8 mouse cellular contexts compared by ENCODE assay signal in the genomic region with DNA sequence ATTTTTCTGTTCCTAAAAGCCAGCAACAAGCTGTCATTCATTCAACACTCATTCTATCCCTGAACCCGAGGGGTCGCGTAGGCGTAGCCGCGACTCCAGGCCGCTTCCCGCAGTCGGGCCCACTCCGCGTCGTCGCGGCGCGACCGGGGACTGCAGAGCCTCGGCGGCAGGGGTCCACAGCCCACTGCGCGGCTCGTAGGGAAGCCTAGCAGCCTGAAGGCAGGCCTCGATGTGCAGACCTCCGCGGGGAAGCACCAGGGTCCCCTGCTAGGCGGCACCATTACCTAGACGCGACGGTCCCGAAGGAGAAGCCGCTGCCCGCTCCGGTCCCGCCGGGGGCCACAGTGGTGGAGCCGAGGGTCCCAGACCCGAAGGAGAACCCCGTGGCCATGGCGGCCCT. TPM values are rescaled to one million over a fixed set of nuclear protein-coding genes. Genes with fewer than 3 reads are reported as not detected.
DNase-seq lines count a peak whose midpoint lies in the region; ATAC-seq lines count a peak whose summit lies in the region.

No protein-coding gene starts in this region.

- H3K36me3 ChIP-seq in forebrain, embryonic 14.5 days (ENCODE audit: control insufficient read depth, insufficient read depth, low read length): no peaks in the 10 kb centered on the region
- peaks cover 3% of the 10 kb centered on the region for H3K36me3 ChIP-seq in liver, embryonic 15.5 days (replicated peaks)

- peak overlapping the region; percentile 90 for H3K4me3 ChIP-seq in forebrain, embryonic 14.5 days (ENCODE audit: low read depth, low read length)
- peak overlapping the region; percentile 98 for H3K4me3 ChIP-seq in liver, embryonic 15.5 days (replicated peaks)

- ATAC-seq in forebrain, embryonic 14.5 days: peak; percentile 69; the same call in 1 of the 2 replicates
- peak; percentile 53 for ATAC-seq in liver, embryonic 15.5 days (ENCODE audit: insufficient read depth)

- H3K9ac ChIP-seq in forebrain, embryonic 14.5 days (ENCODE audit: low read length): peak overlapping the region; percentile 96
- peak overlapping the region; percentile 99 for H3K9ac ChIP-seq in liver, embryonic 15.5 days

- under 1% methylated on average over 39 of the region's 39 CpGs for WGBS in forebrain, embryonic 14.5 days
- WGBS in liver, embryonic 15.5 days (ENCODE audit: insufficient replicate concordance): under 1% methylated on average over 39 of the region's 39 CpGs

- no peaks in the 10 kb centered on the region for H3K9me3 ChIP-seq in forebrain, embryonic 14.5 days (replicated peaks; ENCODE audit: control insufficient read depth, low read length)
- no peaks in the 10 kb centered on the region for H3K9me3 ChIP-seq in liver, embryonic 15.5 days (replicated peaks)

- peak overlapping the region; percentile 69 for H3K4me2 ChIP-seq in forebrain, embryonic 14.5 days (ENCODE audit: low read length)
- peak overlapping the region; percentile 89 for H3K4me2 ChIP-seq in liver, embryonic 15.5 days

- no peaks in the 10 kb centered on the region for H3K27me3 ChIP-seq in forebrain, embryonic 14.5 days (replicated peaks; ENCODE audit: control insufficient read depth, insufficient read depth, low read length)
- H3K27me3 ChIP-seq in liver, embryonic 15.5 days: no peaks in the 10 kb centered on the region

- peak; percentile 51 for DNase-seq in layer of hippocampus, adult 9-11 months
- DNase-seq in layer of hippocampus, adult 11-12 months (ENCODE audit: low spot score): no peak
- DNase-seq in R1 (ENCODE audit: low read depth, low spot score): peak; percentile 64
- peak; percentile 63 for DNase-seq in forebrain, embryonic 14.5 days (ENCODE audit: low spot score)
- DNase-seq in T-cell, adult 2 months (ENCODE audit: low spot score): no peak
- DNase-seq in spleen, postnatal 4 days (ENCODE audit: low spot score in 2 of 2): no peak
- no peak for DNase-seq in cerebellum, adult 11-12 months

- H3K4me1 ChIP-seq in forebrain, embryonic 14.5 days (ENCODE audit: control insufficient read depth, insufficient read depth, low read length): peaks cover 11% of the 10 kb centered on the region; the same call in 1 of the 2 replicates
- H3K4me1 ChIP-seq in liver, embryonic 15.5 days (replicated peaks): peaks cover 31% of the 10 kb centered on the region

- peak overlapping the region; percentile 92 for H3K27ac ChIP-seq in forebrain, embryonic 14.5 days (ENCODE audit: low read depth, low read length)
- H3K27ac ChIP-seq in liver, embryonic 15.5 days (replicated peaks): peak overlapping the region; percentile 89

RNA-seq across cellular contexts. Expression of gene Nupl1, which starts 0.4 kb away (rescaled TPM):
- not detected in 2 replicates for polyA plus RNA-seq in forebrain, embryonic 14.5 days (2014; fragmentation: Nextera tagmentation; extraction: Ambion mirVana)
- 0.05 TPM in 1 of 2 replicates, not detected in the other for polyA plus RNA-seq in liver, embryonic 15.5 days (2015; fragmentation: Nextera tagmentation; extraction: Ambion mirVana)

RNA-seq across cellular contexts. Expression of gene Gm49336, which starts 0.4 kb away (rescaled TPM):
- polyA plus RNA-seq in forebrain, embryonic 14.5 days (2014; fragmentation: Nextera tagmentation; extraction: Ambion mirVana): 61.0 and 71.8 TPM in 2 replicates
- 27.6 and 27.7 TPM in 2 replicates for polyA plus RNA-seq in liver, embryonic 15.5 days (2015; fragmentation: Nextera tagmentation; extraction: Ambion mirVana)

RNA-seq across cellular contexts. Expression of gene Mtmr6, which starts 14.1 kb away (rescaled TPM):
- 68.2 and 74.9 TPM in 2 replicates for polyA plus RNA-seq in forebrain, embryonic 14.5 days (2014; fragmentation: Nextera tagmentation; extraction: Ambion mirVana)
- 13.6 and 13.7 TPM in 2 replicates for polyA plus RNA-seq in liver, embryonic 15.5 days (2015; fragmentation: Nextera tagmentation; extraction: Ambion mirVana)

RNA-seq across cellular contexts. Expression of gene Atp8a2, which starts 53.9 kb away (rescaled TPM):
- 13.0 and 22.7 TPM in 2 replicates for polyA plus RNA-seq in forebrain, embryonic 14.5 days (2014; fragmentation: Nextera tagmentation; extraction: Ambion mirVana)
- 3.5 and 4.9 TPM in 2 replicates for polyA plus RNA-seq in liver, embryonic 15.5 days (2015; fragmentation: Nextera tagmentation; extraction: Ambion mirVana)

Comparison
In these comparisons a context has a peak if more than half of its experiments do, and no peak if none do; other contexts are left out.
1. DNase-seq: peak in layer of hippocampus, adult 9-11 months (single experiment), R1 (single experiment) and forebrain, embryonic 14.5 days (single experiment); none in layer of hippocampus, adult 11-12 months (single experiment), T-cell, adult 2 months (single experiment), spleen, postnatal 4 days (0 of 2) and cerebellum, adult 11-12 months (single experiment).